Mouse (Mus musculus): ENCODE results near the gene Hapln3. TPM values are rescaled to one million over a fixed set of nuclear protein-coding genes. Genes with fewer than 3 reads are reported as not detected.

Hapln3 gene
- polyA plus RNA-seq, 1 experiment from 2014 or later = 1.7 TPM

DNA sequence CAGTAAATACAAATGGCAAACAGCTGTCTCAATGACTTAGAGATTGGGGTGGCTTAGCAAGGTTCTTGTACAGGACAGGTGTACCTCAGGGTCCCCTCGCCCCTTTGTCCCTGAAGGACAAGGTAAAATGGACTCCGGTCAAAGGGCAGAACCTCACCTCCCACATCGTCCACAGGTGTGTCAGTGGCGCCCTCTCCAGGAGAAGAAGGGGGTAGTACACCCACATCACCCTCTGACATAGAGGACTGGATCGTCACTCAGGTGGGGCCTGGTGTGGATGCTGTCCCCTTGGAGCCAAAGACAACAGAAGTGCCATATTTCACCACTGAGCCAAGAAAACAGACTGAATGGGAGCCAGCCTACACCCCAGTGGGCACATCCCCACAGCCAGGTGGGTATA, 34.3 kb downstream of the Hapln3 start:
- Histone ChIP-seq H3K27ac (ENCODE audit: low read length) (no peak overlapping the region), H3K4me2 (ENCODE audit: low read length) (no peak overlapping the region), H3K4me1 (replicated peaks; ENCODE audit: control insufficient read depth, insufficient read depth, low read length) (no peaks in the 10 kb centered on the region), H3K27me3 (replicated peaks; ENCODE audit: control insufficient read depth, insufficient read depth, low read length) (no peaks in the 10 kb centered on the region), H3K9ac (replicated peaks; ENCODE audit: low read depth, low read length) (no peak overlapping the region), H3K9me3 (ENCODE audit: control insufficient read depth, low read length) (no peaks in the 10 kb centered on the region), H3K36me3 (ENCODE audit: control insufficient read depth, insufficient read depth) (no peaks in the 10 kb centered on the region), H3K4me3 (replicated peaks; ENCODE audit: low read length) (no peak overlapping the region)
- WGBS = 71% methylated on average over 5 of the region's 5 CpGs
- no peak for ATAC-seq

- Histone ChIP-seq H3K9me3 (ENCODE audit: control insufficient read depth, low read length) (no peaks in the 10 kb centered on the region), H3K9ac (replicated peaks; ENCODE audit: low read depth, low read length) (no peak overlapping the region), H3K36me3 (ENCODE audit: control insufficient read depth, insufficient read depth) (no peaks in the 10 kb centered on the region), H3K4me2 (ENCODE audit: low read length) (no peak overlapping the region), H3K4me1 (replicated peaks; ENCODE audit: control insufficient read depth, insufficient read depth, low read length) (no peaks in the 10 kb centered on the region), H3K27me3 (replicated peaks; ENCODE audit: control insufficient read depth, insufficient read depth, low read length) (no peaks in the 10 kb centered on the region), H3K27ac (ENCODE audit: low read length) (no peak overlapping the region), H3K4me3 (replicated peaks; ENCODE audit: low read length) (no peak overlapping the region)
- ATAC-seq = no peak
- 77% methylated on average over 4 of the region's 4 CpGs for WGBS
Observed at GRCm38 (mm10) chr7:79089111-79089510, 41.7 kb downstream of the Hapln3 start.

GRCm38 (mm10) chr7:79080572-79081399, 50.0 kb downstream of the Hapln3 start:
- Histone ChIP-seq H3K27me3 (replicated peaks; ENCODE audit: control insufficient read depth, insufficient read depth, low read length) (no peaks in the 10 kb centered on the region), H3K4me2 (ENCODE audit: low read length) (no peak overlapping the region), H3K9me3 (ENCODE audit: control insufficient read depth, low read length) (no peaks in the 10 kb centered on the region), H3K27ac (ENCODE audit: low read length) (no peak overlapping the region), H3K4me3 (replicated peaks; ENCODE audit: low read length) (no peak overlapping the region), H3K36me3 (ENCODE audit: control insufficient read depth, insufficient read depth) (no peaks in the 10 kb centered on the region), H3K4me1 (replicated peaks; ENCODE audit: control insufficient read depth, insufficient read depth, low read length) (peaks cover 6% of the 10 kb centered on the region), H3K9ac (replicated peaks; ENCODE audit: low read depth, low read length) (no peak overlapping the region)
- peak; percentile 74 for ATAC-seq
- 21% methylated on average over 7 of the region's 7 CpGs for WGBS

DNA sequence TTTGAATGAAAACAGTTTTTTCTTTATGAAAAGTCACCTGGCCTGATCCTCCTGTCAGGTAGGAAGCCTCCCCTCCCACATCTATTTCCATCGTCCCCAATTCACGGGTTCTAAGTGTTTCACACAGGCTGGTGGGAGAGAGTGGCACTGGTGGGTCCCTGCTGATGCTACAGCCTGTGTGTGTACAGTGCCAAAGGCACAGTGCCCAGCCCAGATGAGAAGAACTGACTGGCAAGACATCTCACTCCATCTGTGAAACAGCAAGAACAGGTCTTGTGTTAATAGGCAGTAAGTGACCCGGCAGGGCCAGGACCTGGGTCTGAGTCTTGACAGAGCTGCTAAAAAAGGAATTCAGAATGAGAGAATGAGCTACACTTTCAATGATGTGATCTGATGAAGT, 51.6 kb downstream of the Hapln3 start:
- Histone ChIP-seq H3K4me2 (ENCODE audit: low read length) (no peak overlapping the region), H3K27ac (ENCODE audit: low read length) (no peak overlapping the region), H3K4me1 (replicated peaks; ENCODE audit: control insufficient read depth, insufficient read depth, low read length) (peaks cover 6% of the 10 kb centered on the region), H3K36me3 (ENCODE audit: control insufficient read depth, insufficient read depth) (no peaks in the 10 kb centered on the region), H3K9ac (replicated peaks; ENCODE audit: low read depth, low read length) (no peak overlapping the region), H3K9me3 (ENCODE audit: control insufficient read depth, low read length) (no peaks in the 10 kb centered on the region), H3K27me3 (replicated peaks; ENCODE audit: control insufficient read depth, insufficient read depth, low read length) (no peaks in the 10 kb centered on the region), H3K4me3 (replicated peaks; ENCODE audit: low read length) (no peak overlapping the region)
- WGBS = 50% methylated on average over 3 of the region's 3 CpGs
- peak; percentile 50; the same call in 1 of the 2 replicates for ATAC-seq

GRCm38 (mm10) chr7:79068231-79068630, 62.6 kb downstream of the Hapln3 start:
- Histone ChIP-seq H3K36me3 (ENCODE audit: control insufficient read depth, insufficient read depth) (no peaks in the 10 kb centered on the region), H3K4me1 (replicated peaks; ENCODE audit: control insufficient read depth, insufficient read depth, low read length) (no peaks in the 10 kb centered on the region; the same call in 1 of the 2 replicates), H3K4me3 (replicated peaks; ENCODE audit: low read length) (no peak overlapping the region), H3K9me3 (ENCODE audit: control insufficient read depth, low read length) (no peaks in the 10 kb centered on the region), H3K27ac (ENCODE audit: low read length) (no peak overlapping the region), H3K4me2 (ENCODE audit: low read length) (no peak overlapping the region), H3K9ac (replicated peaks; ENCODE audit: low read depth, low read length) (no peak overlapping the region), H3K27me3 (replicated peaks; ENCODE audit: control insufficient read depth, insufficient read depth, low read length) (no peaks in the 10 kb centered on the region)
- ATAC-seq = no peak
- WGBS = 57% methylated on average over 4 of the region's 4 CpGs

DNA sequence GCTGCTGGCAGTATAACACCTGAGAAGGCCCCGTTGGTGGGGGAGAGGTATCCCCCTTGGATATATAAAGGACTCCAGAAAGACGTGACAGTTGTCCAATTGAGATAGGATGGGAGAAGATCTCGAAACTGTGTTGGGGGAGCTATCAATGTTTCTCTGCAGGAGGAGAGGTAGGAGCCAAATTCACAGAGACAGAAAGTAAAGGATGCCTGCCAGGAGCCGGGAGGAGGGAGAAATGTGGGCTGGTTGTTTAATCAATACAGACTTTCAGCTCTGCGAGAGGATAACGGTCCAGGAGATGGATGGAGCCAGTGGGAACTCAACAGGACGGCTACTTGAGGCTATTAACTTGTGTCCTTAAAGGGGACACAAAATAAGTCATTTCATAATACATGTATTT, 63.4 kb downstream of the Hapln3 start:
- no peak overlapping the region for H3K9ac ChIP-seq (replicated peaks; ENCODE audit: low read depth, low read length)
- H3K27ac ChIP-seq (ENCODE audit: low read length) = no peak overlapping the region
- no peaks in the 10 kb centered on the region for H3K9me3 ChIP-seq (ENCODE audit: control insufficient read depth, low read length)
- H3K27me3 ChIP-seq (replicated peaks; ENCODE audit: control insufficient read depth, insufficient read depth, low read length) = no peaks in the 10 kb centered on the region
- H3K4me1 ChIP-seq (replicated peaks; ENCODE audit: control insufficient read depth, insufficient read depth, low read length) = no peaks in the 10 kb centered on the region; the same call in 1 of the 2 replicates
- ATAC-seq = no peak
- H3K4me3 ChIP-seq (replicated peaks; ENCODE audit: low read length) = no peak overlapping the region
- no peak overlapping the region for H3K4me2 ChIP-seq (ENCODE audit: low read length)
- H3K36me3 ChIP-seq (ENCODE audit: control insufficient read depth, insufficient read depth) = no peaks in the 10 kb centered on the region
- 53% methylated on average over 7 of the region's 7 CpGs for WGBS

Other genes with a start within 250 kb of the Hapln3 start
- gene Aen, start 235.2 kb downstream of the Hapln3 start, polyA plus RNA-seq (2015; fragmentation: Nextera tagmentation; extraction: Ambion mirVana) = 60.1 and 65.6 TPM in 2 replicates
- 2.0 TPM in 2 replicates for gene Isg20, start 217.6 kb downstream of the Hapln3 start, polyA plus RNA-seq (2015; fragmentation: Nextera tagmentation; extraction: Ambion mirVana)
- gene Acan, start 77.5 kb downstream of the Hapln3 start, polyA plus RNA-seq (2015; fragmentation: Nextera tagmentation; extraction: Ambion mirVana) = 0.10 and 1.1 TPM in 2 replicates
- gene Mfge8, start 18.0 kb upstream of the Hapln3 start, polyA plus RNA-seq (2015; fragmentation: Nextera tagmentation; extraction: Ambion mirVana) = 185 and 210 TPM in 2 replicates
- 23.1 and 26.9 TPM in 2 replicates for gene Abhd2, start 142.2 kb upstream of the Hapln3 start, polyA plus RNA-seq (2015; fragmentation: Nextera tagmentation; extraction: Ambion mirVana)